Mouse (Mus musculus) olfactory bulb, adult 2 months (tissue): ENCODE measurements around the gene Desi1.
A peak's percentile ranks its signal among the peaks of the same experiment; 100 is the strongest.

Source experiments
- CTCF ChIP-seq: fragments of 200-500 bp; IDR thresholded peaks from 2 replicates; pipeline ENCODE4 v1.5.1; 2012; ENCODE audit warnings: low read depth, mild to moderate bottlenecking, low read length, moderate library complexity; ENCODE audit not compliant: insufficient read depth
- POLR2A ChIP-seq: fragments of 200-500 bp; IDR thresholded peaks from 2 replicates; pipeline ENCODE4 v1.6.1; 2012; ENCODE audit warnings: mild to moderate bottlenecking, low read depth, low read length, moderate library complexity; ENCODE audit not compliant: insufficient read depth

DNA sequence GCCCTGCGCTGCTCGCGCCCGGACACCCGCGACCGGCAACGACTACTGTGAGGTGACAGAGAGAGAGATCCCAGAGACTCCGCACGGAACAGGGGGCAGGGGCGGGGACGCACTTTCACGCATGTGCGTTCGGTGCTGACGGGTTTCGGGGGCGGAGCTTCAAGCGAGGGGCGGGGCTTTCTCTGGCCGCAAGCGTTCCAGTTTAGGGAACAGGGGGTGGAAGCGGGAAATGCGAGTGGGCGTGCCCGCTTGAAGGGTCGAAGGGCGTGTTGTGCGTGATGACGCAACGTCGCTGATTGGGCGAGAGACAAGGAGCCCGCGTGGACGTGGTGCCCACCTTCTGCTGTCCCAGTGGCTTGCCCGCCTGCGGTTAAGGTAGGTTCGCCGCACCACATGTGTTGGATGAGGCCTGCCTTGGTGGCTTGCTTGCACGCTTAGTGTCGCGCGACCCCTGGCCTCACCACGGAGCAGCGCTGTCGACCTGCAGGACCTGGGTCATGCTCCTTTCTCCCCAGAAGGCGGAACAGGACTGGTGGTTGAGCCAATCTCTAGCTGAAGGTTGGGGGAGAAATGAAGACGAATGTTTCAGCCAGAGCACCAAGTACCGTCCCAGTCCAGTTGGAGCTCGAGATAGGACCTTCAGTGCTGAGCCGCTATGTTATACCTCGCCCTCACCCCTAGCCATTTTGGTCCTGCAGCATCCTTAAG is 17.4 kb downstream of the Desi1 start:
- TF ChIP-seq CTCF (no peak), POLR2A (peak; percentile 83)
